Mouse (Mus musculus): ENCODE results near the gene Fam53b.

DNA sequence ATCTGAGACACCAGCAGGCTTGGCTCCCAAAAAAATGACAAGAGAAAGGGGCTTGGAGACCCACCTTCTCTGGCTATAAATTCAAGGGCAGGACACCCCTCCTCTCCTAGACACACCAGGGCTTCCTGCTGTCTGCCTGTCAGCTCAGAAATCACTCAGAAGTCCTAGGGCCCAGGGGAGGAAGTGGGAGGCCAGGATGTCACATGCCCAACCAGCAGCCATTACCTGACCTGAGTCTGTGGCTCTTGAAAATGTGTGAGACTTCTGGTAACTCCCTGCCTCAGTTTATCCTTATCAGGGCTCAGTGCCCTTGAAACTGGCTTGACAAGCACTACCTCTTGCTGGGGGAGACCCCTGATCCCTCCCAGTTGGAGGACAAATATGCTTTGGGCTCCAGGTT is 114.0 kb downstream of the Fam53b start:
- TF ChIP-seq CTCF (IDR thresholded peaks at IDR 0.05; ENCODE audit: extremely low read depth, insufficient read depth, insufficient read length, insufficient replicate concordance) (no peak), POLR2A (IDR thresholded peaks at IDR 0.05; ENCODE audit: low read depth, low read length) (no peak)
